In the genomic region with DNA sequence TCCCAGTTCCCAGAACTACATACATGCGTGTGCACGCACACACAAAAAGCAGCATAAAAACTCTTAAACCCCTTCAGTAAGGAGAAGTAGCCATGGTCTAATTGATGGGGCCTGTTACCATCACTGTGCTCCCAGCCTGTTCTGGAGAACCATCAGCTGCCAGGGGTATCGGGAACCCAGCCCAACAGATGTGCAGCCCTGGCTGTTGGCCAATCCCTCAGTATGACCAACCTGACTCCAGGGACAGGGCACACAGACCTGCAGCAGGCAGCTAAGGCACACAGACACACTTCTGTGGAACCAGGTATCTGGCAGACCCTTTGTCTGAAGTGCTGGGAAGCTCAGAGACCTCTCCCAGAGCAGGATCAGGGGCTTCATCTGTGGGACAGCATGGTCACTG, we compare ENCODE assay signal across 22 mouse cellular contexts. TPM values are rescaled to one million over a fixed set of nuclear protein-coding genes. Genes with fewer than 3 reads are reported as not detected.
DNase-seq lines count a peak whose midpoint lies in the region; ATAC-seq and TF ChIP-seq lines count a peak whose summit lies in the region.
"Had no signal": no experiment of that assay in that cellular context is flagged by ENCODE, and none has a peak within 500 bp of the region (broad histone marks: within the 10 kb centered on the region; RNA-seq: fewer than 3 reads in every experiment).

No protein-coding gene starts in this region.

- no peak for TF ChIP-seq CTCF in E14TG2a.4 (conservative IDR thresholded peaks at IDR 0.05; ENCODE audit: low read length)
- TF ChIP-seq CTCF in embryonic fibroblast, embryonic 13.5 days (IDR thresholded peaks at IDR 0.05; ENCODE audit: borderline replicate concordance, insufficient read depth, low read length), result no peak

- peaks cover 96% of the 10 kb centered on the region for H3K4me1 ChIP-seq in heart, embryonic 12.5 days (replicated peaks)
- H3K4me1 ChIP-seq in E14TG2a.4 (replicated peaks; ENCODE audit: low read depth, low read length), result peaks cover 98% of the 10 kb centered on the region
- peaks cover 65% of the 10 kb centered on the region for H3K4me1 ChIP-seq in embryonic fibroblast, embryonic 13.5 days (ENCODE audit: control insufficient read depth, insufficient read depth, low read length)

- 86% methylated on average over 3 of the region's 3 CpGs for WGBS in heart, embryonic 12.5 days

- 0 out of 2 replicates have a peak overlapping the region, but pooled peaks have one; percentile 29 for H3K9ac ChIP-seq in heart, embryonic 12.5 days
- H3K9ac ChIP-seq: embryonic facial prominence, embryonic 12.5 days; forebrain, postnatal 0 days; neural tube, embryonic 12.5 days had no signal

- no peak overlapping the region for H3K4me2 ChIP-seq in heart, embryonic 12.5 days
- H3K4me2 ChIP-seq: embryonic facial prominence, embryonic 12.5 days; liver, embryonic 11.5 days; neural tube, embryonic 12.5 days had no signal

- DNase-seq in heart, adult 11 months, result no peak
- DNase-seq in 3134 (ENCODE audit: extremely low read depth, insufficient read length, low spot score), result peak; percentile 54
- DNase-seq in urinary bladder, adult 18-20 months (ENCODE audit: low spot score in 2 of 2), result no peak
- DNase-seq in cerebellum, postnatal 10 days, result no peak
- DNase-seq: adrenal gland, adult 2 months; cerebellum, adult 8-10 months; forebrain, postnatal 0 days; heart, adult 2 months; kidney, adult 8-10 months; kidney, postnatal 4 days; layer of hippocampus, adult 9-11 months; lung, adult 2 months; lung, postnatal 4 days; thymus, postnatal 14 days had no signal

- H3K9me3 ChIP-seq in heart, embryonic 12.5 days (replicated peaks), result no peaks in the 10 kb centered on the region
- no peaks in the 10 kb centered on the region for H3K9me3 ChIP-seq in E14TG2a.4 (ENCODE audit: low read length)
- H3K9me3 ChIP-seq: embryonic facial prominence, embryonic 12.5 days; midbrain, embryonic 10.5 days; neural tube, embryonic 12.5 days had no signal

- H3K27ac ChIP-seq in heart, embryonic 12.5 days (ENCODE audit: poor library complexity, severe bottlenecking), result no peak overlapping the region
- peak overlapping the region; percentile 82; the same call in 1 of the 2 replicates for H3K27ac ChIP-seq in embryonic fibroblast, embryonic 13.5 days (ENCODE audit: insufficient read depth, low read length)
- H3K27ac ChIP-seq: embryonic facial prominence, embryonic 12.5 days; hindbrain, postnatal 0 days; neural tube, embryonic 12.5 days had no signal

- H3K4me3 ChIP-seq in heart, embryonic 12.5 days, result no peak overlapping the region
- H3K4me3 ChIP-seq in E14TG2a.4 (replicated peaks; ENCODE audit: low read length), result peak overlapping the region; percentile 58
- no peak overlapping the region for H3K4me3 ChIP-seq in embryonic fibroblast, embryonic 13.5 days (ENCODE audit: insufficient read depth, low read length)
- H3K4me3 ChIP-seq: embryonic facial prominence, embryonic 12.5 days; heart, adult 2 months; midbrain, embryonic 10.5 days; neural tube, embryonic 12.5 days had no signal

- ATAC-seq in heart, embryonic 12.5 days (ENCODE audit: insufficient number of reproducible peaks, low FRiP score), result no peak
- ATAC-seq: forebrain, postnatal 0 days; hindbrain, postnatal 0 days had no signal

- no peak for TF ChIP-seq POLR2A in embryonic fibroblast, embryonic 13.5 days (IDR thresholded peaks at IDR 0.05; ENCODE audit: low read depth, low read length)

- peaks cover 7% of the 10 kb centered on the region; the same call in 1 of the 2 replicates for H3K36me3 ChIP-seq in heart, embryonic 12.5 days
- H3K36me3 ChIP-seq in E14TG2a.4 (ENCODE audit: insufficient read depth, low read length), result peaks cover 30% of the 10 kb centered on the region
- H3K36me3 ChIP-seq: embryonic facial prominence, embryonic 12.5 days; midbrain, embryonic 10.5 days; neural tube, embryonic 12.5 days had no signal

- no peaks in the 10 kb centered on the region for H3K27me3 ChIP-seq in heart, embryonic 12.5 days (replicated peaks)
- no peaks in the 10 kb centered on the region for H3K27me3 ChIP-seq in E14TG2a.4 (ENCODE audit: insufficient read depth, low read length)
- H3K27me3 ChIP-seq: embryonic facial prominence, embryonic 12.5 days; neural tube, embryonic 12.5 days had no signal

RNA-seq across cellular contexts. Expression of a gene that starts 37.7 kb away (rescaled TPM):
- 63.6 and 65.0 TPM in 2 replicates for polyA plus RNA-seq in heart, embryonic 12.5 days (2016; fragmentation: Nextera tagmentation; extraction: Ambion mirVana)
- polyA plus RNA-seq in embryonic fibroblast, embryonic 13.5 days (2011; ENCODE audit: insufficient read length, low read depth, missing spikeins), result 488 and 794 TPM in 2 replicates
